Mouse (Mus musculus) macrophage (primary cell): ENCODE results near the gene Hsd17b12. TPM values are rescaled to one million over a fixed set of nuclear protein-coding genes. Genes with fewer than 3 reads are reported as not detected.

ENCODE experiments used
- H3K27ac ChIP-seq: fragments of 350-480 bp; formaldehyde crosslinking; 2 replicates; pipeline ENCODE4 v1.9.0; 2021
- H3K36me3 ChIP-seq: fragments of 350-480 bp; formaldehyde crosslinking; 2 replicates; pipeline ENCODE4 v1.9.0; 2021; ENCODE audit errors: inconsistent target
- H3K4me3 ChIP-seq: fragments of 350-480 bp; formaldehyde crosslinking; 2 replicates; pipeline ENCODE4 v1.9.0; 2021; ENCODE audit errors: inconsistent target
- H3K79me2 ChIP-seq: fragments of 350-480 bp; formaldehyde crosslinking; 2 replicates; pipeline ENCODE4 v1.9.0; 2021; ENCODE audit errors: inconsistent target
- WGBS: methylation state at CpG from one replicate; pipeline ENCODE4 v1.1.7; 2026; ENCODE audit warnings: inconsistent platforms; ENCODE audit not compliant: missing documents; 5-methylcytosine and 5-hydroxymethylcytosine counted together
- polyA plus RNA-seq: library from polyadenylated mRNA; stranded (reverse); fragments of 250-400 nt; gene quantifications from 3 replicates; pipeline ENCODE4 v1.2.4, GENCODE M21; 2018; ENCODE audit warnings: inconsistent platforms

Hsd17b12 gene
- polyA plus RNA-seq, 1 experiment from 2014 or later, result 134 TPM

DNA sequence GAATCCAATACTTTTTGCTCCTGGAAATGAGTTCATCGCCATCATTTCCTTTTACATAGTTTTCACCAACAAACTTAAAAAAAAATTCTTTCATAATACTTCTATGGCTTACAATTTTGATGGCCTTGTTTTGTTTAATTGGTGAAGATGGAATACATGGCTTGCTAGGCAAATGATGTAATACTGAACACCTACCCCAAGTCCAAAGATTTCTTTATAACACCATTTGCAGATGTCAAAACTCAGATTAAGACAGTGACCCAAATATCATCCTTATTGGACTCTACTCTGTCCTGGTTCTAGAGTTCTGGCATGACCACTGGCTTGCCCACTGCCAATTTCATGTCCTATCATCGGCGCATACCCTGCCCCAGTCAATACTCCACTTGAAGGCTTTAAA, 106.9 kb downstream of the Hsd17b12 start:
- no peaks in the 10 kb centered on the region for H3K36me3 ChIP-seq
- no peak overlapping the region for H3K4me3 ChIP-seq
- 96% methylated on average over 3 of the region's 3 CpGs for WGBS
- no peak overlapping the region for H3K27ac ChIP-seq
- peaks cover 8% of the 10 kb centered on the region for H3K79me2 ChIP-seq

DNA sequence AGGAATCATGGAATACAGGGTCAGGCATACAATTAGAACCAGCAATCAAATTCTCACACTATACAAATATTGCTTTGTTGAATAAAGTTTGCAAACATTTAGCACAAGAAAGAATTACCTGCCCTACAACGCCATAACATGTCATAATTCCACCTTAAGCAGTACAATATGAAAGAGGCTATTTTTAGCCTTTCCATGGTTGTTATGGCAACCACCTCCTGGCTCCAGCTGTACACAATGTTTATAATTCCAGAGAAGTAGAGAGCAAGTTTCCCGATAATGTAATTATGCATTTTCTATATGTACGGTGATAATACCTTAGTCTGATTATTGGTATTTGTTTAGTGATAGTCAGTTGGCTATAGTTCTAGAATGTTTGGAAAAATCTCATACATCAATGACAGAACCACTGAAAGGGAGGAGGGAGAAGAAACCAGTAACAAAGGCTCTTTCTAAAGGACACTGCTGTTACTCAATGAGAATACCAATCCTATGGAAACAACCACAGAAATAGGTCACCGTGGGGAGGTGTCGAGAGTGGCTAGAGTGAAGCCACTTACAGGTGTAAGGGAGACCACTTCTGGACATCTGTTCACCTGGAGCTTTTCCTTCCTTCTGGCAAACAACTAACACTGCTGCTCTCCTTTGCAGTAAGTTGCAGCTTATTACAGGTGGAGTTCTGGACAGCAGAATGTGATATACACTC, 108.1 kb downstream of the Hsd17b12 start:
- 98% methylated on average over 5 of the region's 5 CpGs for WGBS
- Histone ChIP-seq H3K79me2 (peaks cover 8% of the 10 kb centered on the region), H3K36me3 (no peaks in the 10 kb centered on the region), H3K27ac (no peak overlapping the region), H3K4me3 (no peak overlapping the region)

DNA sequence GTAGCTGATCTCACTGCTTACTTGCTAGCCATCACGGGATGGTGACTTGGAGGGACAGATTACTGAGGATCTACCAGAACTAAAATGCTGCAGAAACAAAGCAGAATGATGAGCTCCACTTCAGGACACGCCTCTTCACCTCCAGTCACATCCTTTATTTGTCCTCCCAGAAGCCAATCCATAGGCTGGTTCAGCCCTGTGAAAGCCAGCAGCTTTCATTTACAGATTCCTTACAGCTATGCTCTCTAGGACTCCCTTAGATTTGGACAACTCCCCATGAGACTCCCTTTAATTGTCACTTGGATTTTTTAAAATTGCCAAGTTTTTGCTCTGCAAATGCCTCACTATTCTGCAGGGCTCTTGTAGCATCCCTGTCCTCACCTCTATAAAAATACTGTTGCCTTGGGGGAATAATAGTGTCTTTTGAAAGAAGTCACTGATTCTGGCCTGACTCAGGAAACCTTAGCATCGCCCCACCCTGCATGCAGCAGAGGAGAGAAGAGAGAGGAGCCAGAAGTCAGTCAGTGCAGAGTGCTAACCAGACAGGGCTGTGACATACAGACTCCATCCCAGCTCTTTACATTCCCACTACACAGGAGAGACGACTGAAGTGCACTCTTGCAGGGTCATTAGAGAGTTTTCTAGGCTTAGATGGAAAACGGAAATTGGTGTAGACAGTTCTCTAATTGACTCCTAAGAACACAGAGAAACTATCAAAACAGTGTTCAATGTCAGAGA, 108.9 kb downstream of the Hsd17b12 start:
- Histone ChIP-seq H3K79me2 (peaks cover 8% of the 10 kb centered on the region), H3K4me3 (no peak overlapping the region), H3K36me3 (no peaks in the 10 kb centered on the region), H3K27ac (no peak overlapping the region)
- 94% methylated on average over 5 of the region's 5 CpGs for WGBS

DNA sequence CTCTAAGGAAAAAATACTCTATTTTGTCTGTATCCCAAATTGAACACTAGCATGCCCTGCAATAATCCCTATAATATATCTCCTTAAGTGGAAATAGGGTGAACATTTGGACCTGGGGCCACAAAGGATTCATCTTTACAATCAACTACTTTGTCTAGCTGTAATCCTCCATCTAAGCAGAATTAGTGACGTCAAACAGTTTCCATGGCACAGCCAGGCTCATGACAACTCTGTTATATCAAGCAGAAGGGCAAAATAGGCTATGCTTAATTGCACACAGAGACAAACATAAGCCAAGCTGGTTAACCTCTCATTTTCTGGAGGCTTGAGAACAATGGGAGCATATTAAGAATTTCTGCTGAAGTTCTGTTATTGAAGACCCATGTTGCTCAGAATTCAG, 109.5 kb downstream of the Hsd17b12 start:
- H3K4me3 ChIP-seq, result no peak overlapping the region
- WGBS, result 100% methylated on average over 1 of the region's 1 CpGs
- H3K36me3 ChIP-seq, result no peaks in the 10 kb centered on the region
- peaks cover 8% of the 10 kb centered on the region for H3K79me2 ChIP-seq
- H3K27ac ChIP-seq, result no peak overlapping the region

DNA sequence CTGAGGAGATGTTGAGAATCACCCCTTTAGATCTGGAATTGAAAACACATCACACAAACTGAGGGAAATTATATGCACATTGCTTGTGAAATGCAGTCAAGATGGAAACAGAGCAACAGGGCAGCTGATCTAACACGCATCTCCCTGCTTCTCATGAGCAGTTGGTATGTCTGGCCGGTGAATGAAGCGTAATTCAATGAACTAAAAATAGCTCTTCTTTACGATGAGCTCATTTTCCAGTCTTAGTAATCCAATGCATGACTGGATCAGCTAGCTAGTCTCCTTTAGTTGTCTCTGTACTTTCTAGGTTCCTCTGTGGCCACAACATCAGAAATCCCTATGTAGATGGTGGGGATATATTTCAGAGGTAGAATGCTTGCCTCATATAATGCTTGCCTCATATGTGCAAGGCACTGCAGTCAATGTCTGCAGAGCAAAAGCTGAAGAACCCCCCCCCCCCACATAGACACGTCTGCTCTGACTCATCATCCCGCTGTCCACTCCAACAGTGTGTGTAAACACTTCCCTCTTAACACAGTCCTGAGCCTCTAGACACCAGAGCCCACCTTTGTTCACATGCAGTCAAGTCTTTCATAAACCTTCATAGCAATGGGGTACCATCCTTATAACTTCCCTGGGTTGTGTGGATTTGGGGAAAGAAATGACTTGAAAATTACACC, 112.2 kb downstream of the Hsd17b12 start:
- H3K27ac ChIP-seq, result no peak overlapping the region
- no peak overlapping the region for H3K4me3 ChIP-seq
- 75% methylated on average over 6 of the region's 6 CpGs for WGBS
- no peaks in the 10 kb centered on the region for H3K36me3 ChIP-seq
- peaks cover 8% of the 10 kb centered on the region for H3K79me2 ChIP-seq

DNA sequence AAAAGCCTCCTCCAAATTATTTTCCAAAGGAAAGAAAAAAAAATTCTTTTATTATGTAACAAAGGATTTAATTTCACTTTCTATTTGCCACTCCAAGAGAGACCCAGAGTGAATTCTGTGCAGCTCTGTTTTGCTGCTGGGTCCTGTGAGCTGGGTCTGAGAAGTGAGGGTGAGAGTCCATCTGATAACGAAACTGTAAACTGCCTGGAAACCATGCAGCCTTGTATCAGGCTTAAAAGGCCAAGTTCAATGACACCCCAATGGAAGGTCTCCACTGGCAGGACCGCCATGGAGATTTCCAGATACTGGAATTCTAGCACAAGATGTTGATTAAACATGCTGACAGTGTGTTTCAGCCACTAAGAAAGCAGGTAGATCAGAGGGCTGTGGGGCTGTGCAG, 113.6 kb downstream of the Hsd17b12 start:
- Histone ChIP-seq H3K36me3 (no peaks in the 10 kb centered on the region), H3K4me3 (no peak overlapping the region), H3K27ac (no peak overlapping the region), H3K79me2 (peaks cover 8% of the 10 kb centered on the region)
- 91% methylated on average over 2 of the region's 2 CpGs for WGBS

DNA sequence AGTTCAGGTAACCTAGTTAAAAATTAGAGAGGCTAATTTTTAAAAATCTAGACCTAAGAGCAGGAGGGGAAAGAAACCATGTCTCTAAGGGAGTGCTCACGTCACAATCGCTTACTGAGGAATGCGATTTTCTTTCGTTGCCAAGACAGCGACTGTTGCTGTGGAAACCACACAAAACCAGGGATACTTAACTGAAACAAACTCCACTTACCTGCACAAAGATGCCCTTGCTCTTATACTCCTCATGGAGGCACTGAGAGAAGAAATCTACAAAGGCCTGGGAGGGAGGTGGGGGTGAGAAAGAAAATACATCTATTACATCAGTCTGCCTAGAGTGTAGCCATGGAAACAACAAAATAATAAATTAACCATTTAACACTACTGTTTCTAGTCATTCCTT, 114.1 kb downstream of the Hsd17b12 start:
- H3K4me3 ChIP-seq, result no peak overlapping the region
- 94% methylated on average over 5 of the region's 5 CpGs for WGBS
- no peaks in the 10 kb centered on the region for H3K36me3 ChIP-seq
- H3K27ac ChIP-seq, result no peak overlapping the region
- H3K79me2 ChIP-seq, result peaks cover 8% of the 10 kb centered on the region

DNA sequence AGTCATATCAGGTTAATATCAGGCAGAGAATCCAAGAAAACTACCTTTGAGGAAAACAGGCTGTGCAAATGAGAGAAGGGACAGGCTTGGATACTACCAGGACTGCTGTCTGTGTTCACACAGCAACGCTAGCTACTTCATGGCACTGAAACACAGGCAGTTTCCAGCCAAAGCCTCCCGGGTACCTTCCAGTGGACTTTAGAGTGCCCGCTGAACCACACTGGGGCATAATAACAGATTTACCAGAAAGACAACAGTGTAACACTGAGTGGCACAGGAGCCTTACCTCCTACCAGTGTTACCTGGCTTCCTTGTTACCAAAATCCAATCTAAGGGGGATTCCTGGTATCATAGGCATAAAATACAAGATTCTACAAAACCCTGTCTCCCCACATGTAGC, 115.3 kb downstream of the Hsd17b12 start:
- WGBS, result 100% methylated on average over 3 of the region's 3 CpGs

DNA sequence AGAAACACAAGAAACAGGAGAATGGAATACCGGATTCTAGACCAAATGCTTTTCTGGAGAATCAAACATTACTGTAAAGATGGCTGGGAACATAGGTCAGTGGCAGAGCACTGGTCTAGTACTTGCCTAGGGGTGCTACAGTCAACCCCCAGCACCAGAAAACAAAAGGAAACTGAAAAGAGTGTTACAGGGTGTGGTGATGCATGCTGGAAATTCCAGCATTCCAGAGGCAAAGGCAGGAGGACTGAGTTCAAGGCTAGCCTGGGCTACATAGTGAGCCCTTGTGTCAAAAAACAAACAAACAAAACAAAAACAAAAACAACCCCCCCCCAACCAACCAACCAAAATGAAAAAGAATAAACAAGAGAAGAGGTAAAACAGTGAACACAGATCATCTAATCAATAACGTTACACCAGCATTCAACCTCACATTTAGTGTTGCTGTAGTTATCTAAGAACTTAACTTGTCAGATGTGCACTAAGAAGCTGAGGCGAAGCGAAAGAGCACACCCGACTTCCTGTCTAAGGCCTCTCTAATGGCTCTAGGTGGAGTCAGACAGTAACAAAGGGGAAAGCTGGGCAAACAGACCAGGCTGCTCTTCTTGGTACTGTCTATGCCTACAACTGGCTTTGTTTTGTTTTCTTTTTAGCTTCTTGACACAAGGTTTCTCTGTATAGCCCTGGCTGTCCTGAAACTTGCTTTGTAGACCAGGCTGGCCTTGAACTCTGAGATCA, 117.2 kb downstream of the Hsd17b12 start:
- Histone ChIP-seq H3K36me3 (no peaks in the 10 kb centered on the region), H3K27ac (no peak overlapping the region), H3K4me3 (no peak overlapping the region), H3K79me2 (no peaks in the 10 kb centered on the region)
- 92% methylated on average over 5 of the region's 5 CpGs for WGBS

More for the DNA sequence above, 115.3 kb downstream of the Hsd17b12 start:
- H3K79me2 ChIP-seq, result peaks cover 4% of the 10 kb centered on the region; the same call in 1 of the 2 replicates
- H3K36me3 ChIP-seq, result no peaks in the 10 kb centered on the region
- no peak overlapping the region for H3K27ac ChIP-seq
- no peak overlapping the region for H3K4me3 ChIP-seq

DNA sequence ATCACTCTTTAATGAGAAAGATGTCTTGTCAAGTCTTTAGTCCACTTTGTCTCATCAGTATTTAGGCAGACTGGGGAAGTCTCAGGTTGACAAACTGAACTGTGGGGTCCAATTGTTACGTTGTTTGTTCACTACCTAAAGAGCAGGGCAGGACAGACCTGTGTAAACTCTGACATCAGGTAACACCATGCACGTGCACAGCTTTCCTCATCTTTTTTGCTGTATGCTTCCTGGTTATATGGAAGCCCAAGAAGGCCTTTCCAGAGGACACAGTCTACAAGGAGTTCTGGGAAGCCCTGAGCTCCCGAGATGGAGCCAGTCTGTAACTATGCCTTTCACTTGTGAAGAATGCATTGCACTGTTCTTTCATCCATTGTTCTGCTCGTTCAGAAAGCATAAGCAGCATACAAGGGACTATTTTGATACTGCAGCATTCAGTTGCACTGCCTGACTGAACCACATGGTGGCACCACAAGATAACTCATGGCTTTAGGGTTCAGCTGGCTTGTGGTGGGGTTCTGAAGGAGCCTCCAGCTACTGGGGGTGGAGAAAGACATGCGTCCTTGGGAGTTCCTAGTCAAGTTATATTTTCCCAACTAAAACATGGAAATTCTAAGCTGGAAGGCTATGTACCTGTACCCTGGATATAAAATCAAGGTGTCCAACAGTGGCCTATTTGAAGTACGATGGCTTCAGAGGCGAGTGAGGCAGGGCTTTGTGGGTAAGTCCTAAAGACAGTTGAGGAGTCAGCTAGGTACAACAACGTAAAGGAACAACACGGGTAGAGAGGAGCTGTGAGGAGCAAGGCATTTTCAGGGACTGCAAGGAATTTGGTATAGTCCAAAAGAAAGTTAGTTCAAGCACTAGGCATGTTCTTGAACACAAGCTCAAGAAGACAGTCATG, 122.1 kb downstream of the Hsd17b12 start:
- H3K36me3 ChIP-seq, result peaks cover 20% of the 10 kb centered on the region; the same call in 1 of the 2 replicates
- no peak overlapping the region for H3K4me3 ChIP-seq
- no peaks in the 10 kb centered on the region for H3K79me2 ChIP-seq
- 76% methylated on average over 9 of the region's 9 CpGs for WGBS
- no peak overlapping the region for H3K27ac ChIP-seq

DNA sequence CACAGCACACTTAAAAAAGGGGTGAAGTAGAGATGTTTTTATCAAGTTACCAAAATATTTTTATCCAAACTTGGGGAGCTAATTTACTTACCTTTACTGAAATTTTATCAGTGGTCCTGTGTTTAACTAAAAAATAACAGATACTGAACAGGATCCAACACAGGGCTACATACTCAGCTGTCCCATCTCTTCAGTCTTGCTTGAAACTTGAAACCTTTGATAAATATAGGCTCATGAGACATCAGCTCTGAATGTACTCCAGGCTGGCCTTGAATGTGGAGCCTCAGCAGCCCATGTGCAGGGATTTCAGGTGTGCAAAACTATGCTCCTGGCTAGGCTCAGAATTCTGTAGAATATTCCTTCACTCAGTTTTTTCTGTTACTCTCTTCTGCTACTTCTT, 127.2 kb downstream of the Hsd17b12 start:
- H3K79me2 ChIP-seq, result no peaks in the 10 kb centered on the region
- H3K4me3 ChIP-seq, result no peak overlapping the region
- H3K36me3 ChIP-seq, result peaks cover 20% of the 10 kb centered on the region; the same call in 1 of the 2 replicates
- H3K27ac ChIP-seq, result no peak overlapping the region

DNA sequence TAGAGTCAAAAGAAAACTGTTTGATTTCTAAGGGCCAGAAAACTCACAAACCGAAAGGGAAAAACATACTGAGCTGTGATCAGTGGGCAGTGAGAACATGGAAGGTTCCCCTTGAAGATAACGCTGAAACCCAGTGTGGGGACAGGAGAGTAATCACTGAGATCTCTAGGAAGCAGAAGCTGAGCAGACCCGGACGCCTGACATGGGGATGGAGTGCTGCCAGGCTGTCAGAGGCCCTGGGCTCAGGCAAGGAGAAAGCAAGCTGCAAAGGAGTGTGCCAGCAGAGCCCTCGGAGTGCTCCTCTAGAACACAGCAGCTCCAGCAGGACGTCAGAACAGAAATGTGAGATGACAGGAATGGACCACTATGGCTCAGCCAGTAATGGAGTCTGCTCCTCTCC, 133.1 kb downstream of the Hsd17b12 start:
- H3K27ac ChIP-seq, result no peak overlapping the region
- no peaks in the 10 kb centered on the region for H3K79me2 ChIP-seq
- 15% methylated on average over 6 of the region's 6 CpGs for WGBS
- H3K36me3 ChIP-seq, result no peaks in the 10 kb centered on the region
- H3K4me3 ChIP-seq, result no peak overlapping the region

DNA sequence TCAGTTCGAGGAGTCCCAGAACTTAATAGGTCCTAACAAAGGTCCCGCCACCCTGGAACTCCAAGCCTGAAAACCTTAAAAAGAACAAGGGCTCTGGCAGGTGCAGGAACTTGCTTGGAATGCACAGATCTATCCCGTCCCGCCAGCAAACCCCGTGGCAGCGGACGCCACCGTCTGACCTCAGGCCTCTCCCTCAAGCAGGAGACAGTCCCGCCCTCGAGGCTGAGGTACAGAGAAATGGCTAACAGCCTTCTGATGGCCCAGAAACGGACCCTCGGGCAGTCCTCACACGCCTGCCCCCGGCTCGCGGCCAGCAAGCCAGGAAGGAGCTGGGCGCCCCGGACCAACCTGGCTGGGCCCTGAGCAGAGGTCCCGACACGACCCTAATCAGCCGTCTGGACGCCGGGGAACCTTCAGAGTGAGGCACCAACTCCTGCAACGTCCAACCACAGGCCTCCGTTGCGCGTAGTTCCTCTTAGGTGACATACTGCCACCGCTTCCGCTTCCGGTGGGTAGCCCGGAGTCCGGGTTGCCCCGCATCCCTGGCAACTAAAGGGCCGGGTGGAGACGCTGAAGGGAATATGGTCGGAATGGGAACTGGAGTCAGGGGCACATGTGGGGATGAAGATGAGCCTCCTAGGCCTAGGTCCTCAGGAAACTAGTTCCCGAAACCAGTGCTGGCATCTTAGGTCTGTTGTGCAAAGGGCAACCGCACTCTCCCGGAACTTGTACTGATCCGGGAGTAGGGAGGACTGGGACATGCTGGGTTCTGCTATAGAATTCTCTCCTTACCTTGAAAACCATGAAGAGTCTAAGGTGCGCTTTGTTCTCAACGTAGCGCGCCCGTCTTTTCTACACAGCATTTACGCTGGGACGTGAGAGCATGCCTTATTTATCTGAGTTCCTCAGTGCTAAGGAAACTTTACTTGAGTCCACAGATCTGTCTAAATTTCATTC, 147.2 kb downstream of the Hsd17b12 start, which contains the start of gene Alkbh3:
Alkbh3 (minus strand) TSS at position 473 of the 957 bp plus-strand sequence.
- 4% methylated on average over 47 of the region's 47 CpGs for WGBS
- H3K36me3 ChIP-seq, result peaks cover 28% of the 10 kb centered on the region
- peak within 1 kb of the TSS; percentile 94 for H3K4me3 ChIP-seq
- H3K79me2 ChIP-seq, result peaks cover 23% of the 10 kb centered on the region
- peak within 1 kb of the TSS; percentile 24 for H3K27ac ChIP-seq
